In the genomic region with DNA sequence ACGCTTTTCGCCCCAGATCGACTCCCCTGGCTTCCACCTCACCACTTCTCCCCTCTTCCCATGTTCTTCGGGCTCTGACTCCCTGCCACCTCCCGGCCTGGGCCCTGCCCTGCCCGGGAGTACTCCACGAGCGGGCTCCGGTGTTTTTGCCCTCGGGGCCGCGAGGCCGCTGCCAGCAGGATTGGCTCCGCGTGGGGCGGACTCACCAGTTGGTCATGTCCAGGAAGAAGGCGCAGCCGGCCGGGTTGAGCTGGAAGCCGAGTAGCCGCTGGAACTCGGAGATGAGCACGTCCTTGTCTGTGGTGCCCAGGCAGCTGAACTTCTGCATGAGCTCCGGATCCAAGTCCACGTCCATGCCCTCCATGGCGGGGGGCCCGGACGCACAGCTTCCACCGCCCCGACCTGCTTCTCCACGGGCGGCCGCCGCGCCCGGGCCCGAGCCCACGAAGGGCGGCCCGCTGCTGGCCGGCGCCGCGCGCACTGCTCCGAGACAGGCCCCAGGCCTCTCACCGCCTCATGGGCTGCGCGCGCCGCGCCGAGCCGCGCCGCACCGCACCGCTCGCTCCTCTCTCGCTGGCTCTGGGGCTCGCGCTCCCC, we compare ENCODE assay signal across 8 mouse cellular contexts. TPM values are rescaled to one million over a fixed set of nuclear protein-coding genes. Genes with fewer than 3 reads are reported as not detected.
DNase-seq lines count a peak whose midpoint lies in the region; ATAC-seq and TF ChIP-seq lines count a peak whose summit lies in the region.

No protein-coding gene starts in this region.

- no peak for TF ChIP-seq CTCF in liver, embryonic 14.5 days (IDR thresholded peaks at IDR 0.05; ENCODE audit: low read depth)

- WGBS in embryonic facial prominence, embryonic 15.5 days = under 1% methylated on average over 39 of the region's 62 CpGs
- under 1% methylated on average over 30 of the region's 62 CpGs for WGBS in heart, embryonic 11.5 days (ENCODE audit: insufficient replicate concordance)
- under 1% methylated on average over 42 of the region's 62 CpGs for WGBS in kidney, embryonic 15.5 days
- WGBS in liver, embryonic 14.5 days (ENCODE audit: insufficient replicate concordance) = under 1% methylated on average over 60 of the region's 62 CpGs
- WGBS in neural tube, embryonic 11.5 days = under 1% methylated on average over 50 of the region's 62 CpGs

- peak overlapping the region; percentile 94 for H3K9ac ChIP-seq in embryonic facial prominence, embryonic 15.5 days
- peak overlapping the region; percentile 96 for H3K9ac ChIP-seq in heart, embryonic 11.5 days (ENCODE audit: low read depth, low read length)
- H3K9ac ChIP-seq in kidney, embryonic 15.5 days = peak overlapping the region; percentile 84
- peak overlapping the region; percentile 94 for H3K9ac ChIP-seq in liver, embryonic 14.5 days (replicated peaks)
- peak overlapping the region; percentile 88 for H3K9ac ChIP-seq in neural tube, embryonic 11.5 days (ENCODE audit: low read length)

- H3K9me3 ChIP-seq in embryonic facial prominence, embryonic 15.5 days (replicated peaks) = no peaks in the 10 kb centered on the region
- no peaks in the 10 kb centered on the region for H3K9me3 ChIP-seq in heart, embryonic 11.5 days (replicated peaks; ENCODE audit: control insufficient read depth, low read length)
- H3K9me3 ChIP-seq in kidney, embryonic 15.5 days (replicated peaks) = no peaks in the 10 kb centered on the region
- H3K9me3 ChIP-seq in liver, embryonic 14.5 days (ENCODE audit: control insufficient read depth, low read length) = no peaks in the 10 kb centered on the region
- no peaks in the 10 kb centered on the region for H3K9me3 ChIP-seq in neural tube, embryonic 11.5 days (ENCODE audit: control insufficient read depth, low read length)

- no peaks in the 10 kb centered on the region for H3K36me3 ChIP-seq in embryonic facial prominence, embryonic 15.5 days
- H3K36me3 ChIP-seq in heart, embryonic 11.5 days (ENCODE audit: control insufficient read depth, insufficient read depth, low read length) = no peaks in the 10 kb centered on the region
- H3K36me3 ChIP-seq in kidney, embryonic 15.5 days = no peaks in the 10 kb centered on the region
- no peaks in the 10 kb centered on the region for H3K36me3 ChIP-seq in liver, embryonic 14.5 days (replicated peaks; ENCODE audit: control insufficient read depth, insufficient read depth, low read depth)
- no peaks in the 10 kb centered on the region for H3K36me3 ChIP-seq in neural tube, embryonic 11.5 days (ENCODE audit: control insufficient read depth, insufficient read depth, low read length)

- no peaks in the 10 kb centered on the region for H3K27me3 ChIP-seq in embryonic facial prominence, embryonic 15.5 days
- no peaks in the 10 kb centered on the region for H3K27me3 ChIP-seq in heart, embryonic 11.5 days (ENCODE audit: control insufficient read depth, insufficient read depth, low read length)
- H3K27me3 ChIP-seq in kidney, embryonic 15.5 days = no peaks in the 10 kb centered on the region
- no peaks in the 10 kb centered on the region for H3K27me3 ChIP-seq in liver, embryonic 14.5 days (ENCODE audit: control insufficient read depth, insufficient read depth, low read length)
- no peaks in the 10 kb centered on the region for H3K27me3 ChIP-seq in neural tube, embryonic 11.5 days (ENCODE audit: control insufficient read depth, insufficient read depth, low read length)

- H3K4me1 ChIP-seq in embryonic facial prominence, embryonic 15.5 days = peaks cover 34% of the 10 kb centered on the region
- H3K4me1 ChIP-seq in heart, embryonic 11.5 days (ENCODE audit: control insufficient read depth, insufficient read depth, low read length) = peaks cover 19% of the 10 kb centered on the region
- peaks cover 26% of the 10 kb centered on the region for H3K4me1 ChIP-seq in kidney, embryonic 15.5 days
- H3K4me1 ChIP-seq in liver, embryonic 14.5 days (replicated peaks; ENCODE audit: control insufficient read depth in 2 of 2, insufficient read depth in 2 of 2, low read length in 1 of 2) = peaks cover 24 to 40% of the 10 kb centered on the region in 2 experiments
- peaks cover 15% of the 10 kb centered on the region for H3K4me1 ChIP-seq in neural tube, embryonic 11.5 days (ENCODE audit: control insufficient read depth, insufficient read depth, low read length)

- H3K4me3 ChIP-seq in embryonic facial prominence, embryonic 15.5 days (replicated peaks) = peak overlapping the region; percentile 100
- peak overlapping the region; percentile 95 for H3K4me3 ChIP-seq in heart, embryonic 11.5 days (ENCODE audit: low read depth, low read length)
- H3K4me3 ChIP-seq in kidney, embryonic 15.5 days (replicated peaks) = peak overlapping the region; percentile 86
- peak overlapping the region; percentile 84 to 86 for H3K4me3 ChIP-seq in liver, embryonic 14.5 days (ENCODE audit: insufficient read depth in 1 of 2, low read depth in 2 of 2, low read length in 2 of 2)
- peak overlapping the region; percentile 92 for H3K4me3 ChIP-seq in neural tube, embryonic 11.5 days (ENCODE audit: low read depth, low read length)

- no peak for TF ChIP-seq EP300 in liver, embryonic 14.5 days (IDR thresholded peaks at IDR 0.05; ENCODE audit: low read depth)

- peak overlapping the region; percentile 81 for H3K4me2 ChIP-seq in embryonic facial prominence, embryonic 15.5 days (replicated peaks)
- H3K4me2 ChIP-seq in heart, embryonic 11.5 days = peak overlapping the region; percentile 98
- H3K4me2 ChIP-seq in kidney, embryonic 15.5 days = peak overlapping the region; percentile 72
- H3K4me2 ChIP-seq in liver, embryonic 14.5 days (ENCODE audit: low read depth) = peak overlapping the region; percentile 97
- peak overlapping the region; percentile 96 for H3K4me2 ChIP-seq in neural tube, embryonic 11.5 days (ENCODE audit: low read depth)

- peak; percentile 84 for ATAC-seq in embryonic facial prominence, embryonic 15.5 days (ENCODE audit: insufficient number of reproducible peaks, low FRiP score, low TSS enrichment, low read depth)
- ATAC-seq in heart, embryonic 11.5 days (replicated peaks; ENCODE audit: insufficient number of reproducible peaks, low FRiP score, low TSS enrichment) = peak; percentile 70
- peak; percentile 85 for ATAC-seq in kidney, embryonic 15.5 days (replicated peaks; ENCODE audit: low FRiP score)
- peak; percentile 29 for ATAC-seq in liver, embryonic 14.5 days (ENCODE audit: insufficient read depth)
- ATAC-seq in neural tube, embryonic 11.5 days (ENCODE audit: insufficient read depth, low FRiP score, low TSS enrichment) = peak; percentile 84

- peak; percentile 77 for DNase-seq in 3134 (ENCODE audit: extremely low read depth, insufficient read length, low spot score)
- DNase-seq in adrenal gland, adult (ENCODE audit: inconsistent age in 2 of 2, low spot score in 1 of 2) = peak; percentile 80 to 90
- no peak for DNase-seq in liver, embryonic 14.5 days (ENCODE audit: low read depth in 3 of 3, low spot score in 3 of 3)
- DNase-seq in neural tube, embryonic 11.5 days (ENCODE audit: low spot score) = peak; percentile 38
- peak; percentile 65 for DNase-seq in thymus, postnatal 14 days

- peak overlapping the region; percentile 90 for H3K27ac ChIP-seq in embryonic facial prominence, embryonic 15.5 days (replicated peaks)
- peak overlapping the region; percentile 79 for H3K27ac ChIP-seq in heart, embryonic 11.5 days (ENCODE audit: low read depth, low read length)
- peak overlapping the region; percentile 90 for H3K27ac ChIP-seq in kidney, embryonic 15.5 days
- H3K27ac ChIP-seq in liver, embryonic 14.5 days = peak overlapping the region; percentile 85
- peak overlapping the region; percentile 69 for H3K27ac ChIP-seq in neural tube, embryonic 11.5 days (ENCODE audit: low read depth, low read length)

RNA-seq across cellular contexts. Expression of gene D17Wsu92e, which starts 0.4 kb away (rescaled TPM):
- polyA plus RNA-seq in embryonic facial prominence, embryonic 15.5 days (2015; fragmentation: Nextera tagmentation; extraction: Ambion mirVana) = 18.2 and 20.6 TPM in 2 replicates
- 11.8 and 12.5 TPM in 2 replicates for polyA plus RNA-seq in heart, embryonic 11.5 days (2014; fragmentation: Nextera tagmentation; extraction: Ambion mirVana)
- 16.7 and 16.8 TPM in 2 replicates for polyA plus RNA-seq in kidney, embryonic 15.5 days (2015; fragmentation: Nextera tagmentation; extraction: Ambion mirVana)
- 20.6 and 24.2 TPM in 2 replicates for polyA plus RNA-seq in liver, embryonic 14.5 days (2012; rRNA removed)
- polyA plus RNA-seq in liver, embryonic 14.5 days (2014; fragmentation: Nextera tagmentation; extraction: Ambion mirVana) = 10.7 and 14.1 TPM in 2 replicates
- polyA plus RNA-seq in neural tube, embryonic 11.5 days (2014; fragmentation: Nextera tagmentation; extraction: Ambion mirVana) = 12.6 and 14.1 TPM in 2 replicates

RNA-seq across cellular contexts. Expression of gene Snrpc, which starts 17.9 kb away (rescaled TPM):
- polyA plus RNA-seq in embryonic facial prominence, embryonic 15.5 days (2015; fragmentation: Nextera tagmentation; extraction: Ambion mirVana) = 271 and 285 TPM in 2 replicates
- 226 and 242 TPM in 2 replicates for polyA plus RNA-seq in heart, embryonic 11.5 days (2014; fragmentation: Nextera tagmentation; extraction: Ambion mirVana)
- polyA plus RNA-seq in kidney, embryonic 15.5 days (2015; fragmentation: Nextera tagmentation; extraction: Ambion mirVana) = 330 and 331 TPM in 2 replicates
- 85.1 and 105 TPM in 2 replicates for polyA plus RNA-seq in liver, embryonic 14.5 days (2012; rRNA removed)
- 145 and 150 TPM in 2 replicates for polyA plus RNA-seq in liver, embryonic 14.5 days (2014; fragmentation: Nextera tagmentation; extraction: Ambion mirVana)
- polyA plus RNA-seq in neural tube, embryonic 11.5 days (2014; fragmentation: Nextera tagmentation; extraction: Ambion mirVana) = 350 and 368 TPM in 2 replicates

RNA-seq across cellular contexts. Expression of gene Uhrf1bp1, which starts 36.2 kb away (rescaled TPM):
- polyA plus RNA-seq in embryonic facial prominence, embryonic 15.5 days (2015; fragmentation: Nextera tagmentation; extraction: Ambion mirVana) = 5.1 and 6.2 TPM in 2 replicates
- 3.8 and 4.1 TPM in 2 replicates for polyA plus RNA-seq in heart, embryonic 11.5 days (2014; fragmentation: Nextera tagmentation; extraction: Ambion mirVana)
- polyA plus RNA-seq in kidney, embryonic 15.5 days (2015; fragmentation: Nextera tagmentation; extraction: Ambion mirVana) = 6.1 and 7.9 TPM in 2 replicates
- 2.9 and 3.1 TPM in 2 replicates for polyA plus RNA-seq in liver, embryonic 14.5 days (2012; rRNA removed)
- 1.8 and 2.4 TPM in 2 replicates for polyA plus RNA-seq in liver, embryonic 14.5 days (2014; fragmentation: Nextera tagmentation; extraction: Ambion mirVana)
- polyA plus RNA-seq in neural tube, embryonic 11.5 days (2014; fragmentation: Nextera tagmentation; extraction: Ambion mirVana) = 7.6 and 7.8 TPM in 2 replicates

Comparison
In these comparisons a context has a peak if more than half of its experiments do, and no peak if none do; other contexts are left out.
1. DNase-seq: peak in 3134 (single experiment), adrenal gland, adult (2 of 2), neural tube, embryonic 11.5 days (single experiment) and thymus, postnatal 14 days (single experiment); none in liver, embryonic 14.5 days (0 of 3).
2. ATAC-seq: peak in every context shown above with its lines; median percentile 85 in kidney, embryonic 15.5 days; 84 in embryonic facial prominence, embryonic 15.5 days; 84 in neural tube, embryonic 11.5 days; 70 in heart, embryonic 11.5 days; 29 in liver, embryonic 14.5 days.
3. Peak in every context shown above with its lines, with median percentiles within 50 percentile points of each other: H3K27ac ChIP-seq, H3K4me2 ChIP-seq, H3K4me3 ChIP-seq and H3K9ac ChIP-seq.